Mouse (Mus musculus) cortical plate, adult 2 months (tissue): ENCODE data around the gene Gsto1.
A peak's percentile ranks its signal among the peaks of the same experiment; 100 is the strongest.

Source experiments
- CTCF ChIP-seq: fragments of 200-500 bp; IDR thresholded peaks from 2 replicates; pipeline ENCODE4 v1.5.1; 2011; ENCODE audit warnings: mild to moderate bottlenecking, control low read depth, low read length; ENCODE audit not compliant: insufficient read depth; ENCODE audit errors: extremely low read depth
- POLR2A ChIP-seq: fragments of 200-500 bp; IDR thresholded peaks from 2 replicates; pipeline ENCODE4 v1.6.1; 2011; ENCODE audit warnings: mild to moderate bottlenecking, low read length, control low read depth; ENCODE audit not compliant: insufficient read depth; ENCODE audit errors: extremely low read depth

DNA sequence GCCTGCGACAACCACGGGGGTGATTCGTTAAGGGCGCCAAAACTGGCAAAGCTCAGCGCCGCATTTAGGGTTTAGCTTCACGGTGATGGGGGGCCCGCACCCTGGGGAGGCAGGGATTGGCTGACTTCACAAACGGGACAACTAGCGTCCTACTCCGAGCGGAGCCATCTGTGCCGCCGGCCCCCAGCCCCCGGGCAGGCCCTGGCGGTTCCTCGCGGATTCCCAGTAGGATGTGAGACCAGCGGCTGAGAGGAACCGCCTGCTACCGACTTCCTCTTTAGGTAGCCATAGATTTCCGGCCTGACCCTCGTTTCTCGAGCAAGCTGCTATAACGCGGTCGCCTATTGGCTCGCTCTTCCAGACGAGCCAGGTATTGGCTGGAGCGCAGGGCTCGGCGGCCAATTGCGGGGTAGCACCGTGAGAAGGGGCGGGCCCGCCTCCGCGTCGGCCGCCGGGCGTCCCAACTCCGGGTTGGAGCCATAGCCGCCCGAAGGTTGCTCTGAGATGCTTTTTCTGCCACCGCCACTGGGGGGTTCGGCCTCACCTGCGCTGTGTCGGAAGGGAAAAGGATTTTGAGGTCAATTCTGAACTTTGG, 10.7 kb downstream of the Gsto1 start, which contains the start of gene Gsto2:
- peak; percentile 77 for TF ChIP-seq POLR2A
- no peak for TF ChIP-seq CTCF
